Mouse (Mus musculus) E14TG2a.4 (cell line): ENCODE data around the gene Dpf2.
"Not testable (repeated sequence)": the region's sequence is repeated elsewhere in the genome, so short reads cannot be mapped to it uniquely, and the experiment has no call there.

ENCODE experiments used
- H3K27me3 ChIP-seq: 2 replicates; pipeline ENCODE4 v1.6.1; 2014; ENCODE audit warnings: low read length, control low read depth; ENCODE audit not compliant: insufficient read depth
- H3K36me3 ChIP-seq: 2 replicates; pipeline ENCODE4 v1.6.1; 2014; ENCODE audit warnings: low read length, control low read depth; ENCODE audit not compliant: insufficient read depth
- H3K4me1 ChIP-seq: replicated peaks from 2 replicates; pipeline ENCODE4 v1.6.1; 2014; ENCODE audit warnings: low read depth, low read length, control low read depth
- H3K4me3 ChIP-seq: replicated peaks from 2 replicates; pipeline ENCODE4 v1.5.1; 2014; ENCODE audit warnings: mild to moderate bottlenecking, low read length
- H3K9me3 ChIP-seq: 2 replicates; pipeline ENCODE4 v1.6.1; 2014; ENCODE audit warnings: low read length, control low read depth
- CTCF ChIP-seq: conservative IDR thresholded peaks from 2 replicates; pipeline ENCODE4 v1.5.1; 2014; ENCODE audit warnings: low read length
- NANOG ChIP-seq: IDR thresholded peaks from 2 replicates; pipeline ENCODE4 v1.6.1; 2014; ENCODE audit warnings: borderline replicate concordance, low read length, mixed read lengths
- POU5F1 ChIP-seq: IDR thresholded peaks from 2 replicates; pipeline ENCODE4 v1.6.1; 2014; ENCODE audit warnings: low read length, borderline replicate concordance

Gene Dpf2

GRCm38 (mm10) chr19:5892735-5893134, 20.1 kb downstream of the Dpf2 start:
- Histone ChIP-seq H3K4me3 (peak overlapping the region; percentile 77), H3K9me3 (no peaks in the 10 kb centered on the region), H3K4me1 (peaks cover 28% of the 10 kb centered on the region), H3K27me3 (peaks cover 13% of the 10 kb centered on the region), H3K36me3 (peaks cover 33% of the 10 kb centered on the region)
- TF ChIP-seq NANOG (no peak), POU5F1 (no peak), CTCF (no peak)

GRCm38 (mm10) chr19:5892262-5892661, 20.5 kb downstream of the Dpf2 start:
- TF ChIP-seq CTCF: no peak
- no peak for TF ChIP-seq POU5F1
- no peak for TF ChIP-seq NANOG
- Histone ChIP-seq H3K36me3 (peaks cover 28% of the 10 kb centered on the region), H3K4me3 (peak overlapping the region; percentile 77; the same call in 1 of the 2 replicates)

GRCm38 (mm10) chr19:5891521-5892258, 21.1 kb downstream of the Dpf2 start:
- H3K9me3 ChIP-seq: no peaks in the 10 kb centered on the region
- TF ChIP-seq NANOG (no peak), POU5F1 (no peak), CTCF (no peak)
- H3K27me3 ChIP-seq: peaks cover 13% of the 10 kb centered on the region
- H3K4me1 ChIP-seq: peaks cover 28% of the 10 kb centered on the region
- peaks cover 22% of the 10 kb centered on the region for H3K36me3 ChIP-seq
- no peak overlapping the region; the same call in 1 of the 2 replicates for H3K4me3 ChIP-seq

More at GRCm38 (mm10) chr19:5892262-5892661, 20.5 kb downstream of the Dpf2 start:
- Histone ChIP-seq H3K9me3 (no peaks in the 10 kb centered on the region), H3K4me1 (peaks cover 28% of the 10 kb centered on the region), H3K27me3 (peaks cover 13% of the 10 kb centered on the region)

GRCm38 (mm10) chr19:5889211-5889610, 23.6 kb downstream of the Dpf2 start:
- Histone ChIP-seq H3K36me3 (peaks cover 9% of the 10 kb centered on the region), H3K4me1 (peaks cover 32% of the 10 kb centered on the region), H3K27me3 (peaks cover 13% of the 10 kb centered on the region), H3K9me3 (no peaks in the 10 kb centered on the region), H3K4me3 (no peak overlapping the region)
- TF ChIP-seq CTCF (no peak), NANOG (no peak), POU5F1 (no peak)

GRCm38 (mm10) chr19:5887234-5887815, 25.5 kb downstream of the Dpf2 start:
- Histone ChIP-seq H3K9me3 (no peaks in the 10 kb centered on the region), H3K4me1 (peaks cover 29% of the 10 kb centered on the region), H3K36me3 (peaks cover 9% of the 10 kb centered on the region), H3K27me3 (peaks cover under 1% of the 10 kb centered on the region; the same call in 1 of the 2 replicates), H3K4me3 (no peak overlapping the region)
- TF ChIP-seq POU5F1 (no peak), NANOG (no peak), CTCF (no peak)

GRCm38 (mm10) chr19:5885838-5886237, 27.0 kb downstream of the Dpf2 start:
- Histone ChIP-seq H3K4me3 (no peak overlapping the region), H3K27me3 (no peaks in the 10 kb centered on the region), H3K36me3 (no peaks in the 10 kb centered on the region), H3K4me1 (peaks cover 20% of the 10 kb centered on the region), H3K9me3 (no peaks in the 10 kb centered on the region)
- peak; percentile 92 for TF ChIP-seq CTCF
- no peak for TF ChIP-seq NANOG
- TF ChIP-seq POU5F1: no peak

- no peak overlapping the region for H3K4me3 ChIP-seq
- H3K4me1 ChIP-seq: peaks cover 28% of the 10 kb centered on the region
- no peaks in the 10 kb centered on the region for H3K27me3 ChIP-seq
- H3K36me3 ChIP-seq: no peaks in the 10 kb centered on the region
- no peaks in the 10 kb centered on the region for H3K9me3 ChIP-seq
- TF ChIP-seq NANOG (no peak), CTCF (no peak), POU5F1 (no peak)
These were observed 28.9 kb downstream of the Dpf2 start for GRCm38 (mm10) chr19:5883935-5884334.

- H3K9me3 ChIP-seq, H3K36me3 ChIP-seq, H3K27me3 ChIP-seq, H3K4me3 ChIP-seq: not testable (repeated sequence)
- H3K4me1 ChIP-seq: peaks cover 46% of the 10 kb centered on the region
These were observed 30.7 kb downstream of the Dpf2 start for GRCm38 (mm10) chr19:5882079-5882478.

- H3K4me1 ChIP-seq: peaks cover 48% of the 10 kb centered on the region
- H3K9me3 ChIP-seq: no peaks in the 10 kb centered on the region
- TF ChIP-seq NANOG (no peak), POU5F1 (no peak), CTCF (no peak)
- H3K36me3 ChIP-seq: no peaks in the 10 kb centered on the region
- no peak overlapping the region for H3K4me3 ChIP-seq
- H3K27me3 ChIP-seq: no peaks in the 10 kb centered on the region
These were observed 31.7 kb downstream of the Dpf2 start for GRCm38 (mm10) chr19:5881155-5881554.
